Mouse (Mus musculus) CH12.LX (cell line): ENCODE measurements at regions not wholly inside any gene's neighbourhood (a gene's known extent, or its start where the extent isn't known, plus 50 kb on each side); places are given as distances from the start of the nearest gene placed in this dataset.

ENCODE experiments used
- BHLHE40 ChIP-seq: IDR thresholded peaks from 2 replicates; pipeline ENCODE4 v1.6.1; 2011; ENCODE audit warnings: mild to moderate bottlenecking, low read depth, low read length, improper control_type of control experiment
- CTCF ChIP-seq, 2 experiments: IDR thresholded peaks in 1 of 2; conservative IDR thresholded peaks in 1 of 2; 2 replicates each; pipeline ENCODE4 v1.5.1; 2011 to 2012; ENCODE audit warnings: low read depth in 2 of 2, low read length in 2 of 2, improper control_type of control experiment in 1 of 2, inconsistent platforms in 1 of 2, mild to moderate bottlenecking in 1 of 2, moderate library complexity in 1 of 2
- ELF1 ChIP-seq: IDR thresholded peaks from 2 replicates; pipeline ENCODE4 v1.6.1; 2014; ENCODE audit warnings: low read depth, mild to moderate bottlenecking, inconsistent platforms, low read length, improper control_type of control experiment
- EP300 ChIP-seq: IDR thresholded peaks from 2 replicates; pipeline ENCODE4 v1.6.1; 2011; ENCODE audit warnings: low read length, improper control_type of control experiment
- ETS1 ChIP-seq: conservative IDR thresholded peaks from 2 replicates; pipeline ENCODE4 v1.6.1; 2012; ENCODE audit warnings: low read depth, mild to moderate bottlenecking, inconsistent platforms, low read length, improper control_type of control experiment, moderate library complexity
- HCFC1 ChIP-seq: IDR thresholded peaks from 2 replicates; pipeline ENCODE4 v1.6.1; 2012; ENCODE audit warnings: low read depth, mild to moderate bottlenecking, inconsistent platforms, low read length, improper control_type of control experiment
- MAX ChIP-seq: IDR thresholded peaks from 2 replicates; pipeline ENCODE4 v1.6.1; 2011; ENCODE audit warnings: low read length, improper control_type of control experiment
- MXI1 ChIP-seq: IDR thresholded peaks from 2 replicates; pipeline ENCODE4 v1.6.1; 2011; ENCODE audit warnings: mild to moderate bottlenecking, low read depth, low read length, improper control_type of control experiment
- POLR2A ChIP-seq: IDR thresholded peaks from 2 replicates; pipeline ENCODE4 v1.6.1; 2011; ENCODE audit warnings: low read depth, mild to moderate bottlenecking, improper control_type of control experiment, low read length
- TCF12 ChIP-seq: IDR thresholded peaks from 2 replicates; pipeline ENCODE4 v1.6.1; 2014; ENCODE audit warnings: low read depth, mild to moderate bottlenecking, inconsistent platforms, low read length, improper control_type of control experiment
- USF1 ChIP-seq: IDR thresholded peaks from 2 replicates; pipeline ENCODE4 v1.6.1; 2014; ENCODE audit warnings: low read depth, mild to moderate bottlenecking, inconsistent platforms, low read length, improper control_type of control experiment
- ZC3H11A ChIP-seq: IDR thresholded peaks from 2 replicates; pipeline ENCODE4 v1.6.1; 2012; ENCODE audit warnings: low read depth, mild to moderate bottlenecking, inconsistent platforms, low read length, improper control_type of control experiment

DNA sequence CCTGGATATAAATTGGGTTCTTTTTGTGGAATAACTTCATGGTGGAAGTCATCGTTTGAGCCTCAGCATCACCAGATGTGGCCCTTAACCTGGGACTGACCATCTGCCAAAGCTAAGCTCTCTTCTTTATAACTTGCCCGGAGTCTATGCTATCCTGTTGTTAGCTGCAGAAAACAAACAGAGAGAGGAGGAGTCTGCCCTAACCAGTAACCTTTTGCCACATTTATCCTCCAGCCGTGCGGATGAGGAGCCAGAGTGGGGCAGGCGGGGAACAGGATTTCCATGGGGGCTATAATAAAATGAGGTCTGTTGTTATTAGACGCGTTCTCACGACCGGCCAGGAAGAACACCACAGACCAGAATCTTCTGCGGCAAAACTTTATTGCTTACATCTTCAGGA, 51.4 kb upstream of the Wdr26 start:
- TF ChIP-seq BHLHE40: no peak
- TF ChIP-seq CTCF (conservative IDR thresholded peaks at IDR 0.05 in 1 of 2, IDR thresholded peaks at IDR 0.05 in 1 of 2; ENCODE audit: low read depth in 2 of 2, low read length in 2 of 2): no peak
- TF ChIP-seq ZC3H11A: no peak
- TF ChIP-seq TCF12: no peak
- no peak for TF ChIP-seq POLR2A
- TF ChIP-seq MAX: no peak
- no peak for TF ChIP-seq USF1
- TF ChIP-seq MXI1: no peak
- TF ChIP-seq ETS1: no peak
- TF ChIP-seq EP300: no peak
- TF ChIP-seq ELF1: no peak
- no peak for TF ChIP-seq HCFC1
